Mouse (Mus musculus): ENCODE results near the gene Zc3h18. TPM values are rescaled to one million over a fixed set of nuclear protein-coding genes. Genes with fewer than 3 reads are reported as not detected.

Zc3h18 gene
- total RNA-seq (2012; rRNA removed) (84.3 and 98.5 TPM in 2 replicates), polyA plus RNA-seq (2012; ENCODE audit: insufficient read depth in 1 of 2, insufficient read length in 2 of 2, low read depth in 1 of 2, low replicate concordance in 2 of 2, missing spikeins in 1 of 2) (100 to 1,000 TPM in 1 of 2 experiments, 10 to 100 TPM in 1; 30.2 to 122 TPM)

DNA sequence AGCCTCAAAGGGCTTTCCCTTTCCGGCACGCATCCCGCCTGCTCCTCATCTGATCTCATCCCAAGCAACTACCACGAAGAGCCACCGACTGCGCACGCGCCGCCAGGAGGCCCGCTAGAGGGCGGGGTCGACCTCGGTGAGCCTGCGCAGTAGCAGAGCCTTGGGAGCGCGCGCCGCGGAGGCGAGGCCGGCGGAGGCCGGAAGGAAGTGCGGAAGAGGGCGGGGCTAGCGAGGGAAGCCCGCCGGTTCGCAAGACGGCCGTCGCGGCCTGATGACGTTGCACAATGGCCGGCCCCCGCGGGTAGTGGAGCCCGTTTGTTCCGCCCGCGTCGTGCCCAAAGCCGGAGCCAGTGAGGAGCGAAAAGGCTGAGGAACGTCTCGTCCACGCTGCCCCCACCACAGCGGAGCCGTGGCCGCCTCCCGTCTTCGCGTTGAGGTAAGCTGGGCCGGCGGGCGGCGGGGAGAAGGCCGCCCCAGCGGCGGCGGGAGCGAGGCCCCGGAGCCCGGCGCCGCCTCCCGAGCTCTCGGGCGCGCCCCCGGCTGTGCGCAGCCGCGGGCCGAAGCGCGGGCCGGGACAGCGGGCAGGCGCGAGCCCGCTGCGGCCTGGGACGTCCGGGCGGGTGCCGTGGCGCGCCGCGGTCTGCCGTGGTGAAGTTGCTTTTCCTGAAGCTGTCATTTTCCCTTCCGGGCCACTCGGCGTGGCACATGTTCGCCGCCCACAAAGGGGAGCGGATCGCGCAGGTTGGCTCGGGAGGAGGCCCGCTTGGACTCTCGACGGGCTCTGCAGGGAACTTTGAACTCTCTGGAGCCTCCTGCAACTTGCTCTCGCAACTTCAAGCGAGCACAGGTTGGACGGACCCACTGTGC is at the start of gene Zc3h18:
TSS of gene Zc3h18 (plus strand) at position 245 of the 867 bp plus-strand sequence.
- Histone ChIP-seq H3K36me3 (ENCODE audit: control insufficient read depth in 1 of 2, insufficient read depth in 2 of 2, low read length in 2 of 2) (peaks cover 12 to 22% of the 10 kb centered on the region in 2 experiments), H3K79me2 (ENCODE audit: control insufficient read depth, insufficient read depth, low read length, poor library complexity) (peaks cover 50% of the 10 kb centered on the region), H3K4me1 (ENCODE audit: control insufficient read depth in 1 of 2, insufficient read depth in 2 of 2, low read length in 2 of 2) (peaks cover under 1 to 30% of the 10 kb centered on the region in 2 experiments; a peak in 3 of 4 replicates), H3K27ac (ENCODE audit: control insufficient read depth, low read depth, low read length) (peak within 1 kb of the TSS; percentile 89), H3K9me3 (replicated peaks; ENCODE audit: insufficient read depth, low read length) (no peaks in the 10 kb centered on the region), H3K4me3 (ENCODE audit: control insufficient read depth in 1 of 2, insufficient read depth in 1 of 2, low read depth in 2 of 2, low read length in 2 of 2) (peak within 1 kb of the TSS; percentile 83 to 84), H3K27me3 (ENCODE audit: control insufficient read depth in 1 of 2, insufficient read depth in 2 of 2, low read length in 2 of 2) (no peaks in the 10 kb centered on the region), H3K9ac (ENCODE audit: control insufficient read depth, low read depth, low read length, poor library complexity, severe bottlenecking) (peak within 1 kb of the TSS; percentile 94)
- peak; percentile 99 for DNase-seq (ENCODE audit: low read depth, low spot score)
- TF ChIP-seq CHD2 (IDR thresholded peaks at IDR 0.05; ENCODE audit: low read length): no peak
- 0 out of 2 replicates have a peak, but pooled peaks have one; percentile 36 for TF ChIP-seq ETS1 (IDR thresholded peaks at IDR 0.05; ENCODE audit: low read depth, low read length)
- no peak for TF ChIP-seq USF1 (IDR thresholded peaks at IDR 0.05; ENCODE audit: low read depth, low read length)
- TF ChIP-seq MEF2A (IDR thresholded peaks at IDR 0.05; ENCODE audit: extremely low read depth, insufficient replicate concordance, low read depth, low read length, poor library complexity, severe bottlenecking): peak; percentile 28; the same call in 1 of the 2 replicates
- peak; percentile 95 for TF ChIP-seq NRF1 (IDR thresholded peaks at IDR 0.05; ENCODE audit: insufficient read depth, low read depth, low read length, poor library complexity, severe bottlenecking)
- TF ChIP-seq ELF1 (IDR thresholded peaks at IDR 0.05; ENCODE audit: low read depth, low read length): peak; percentile 90
- no peak for TF ChIP-seq ZKSCAN1 (IDR thresholded peaks at IDR 0.05; ENCODE audit: low read depth, low read length)
- TF ChIP-seq MXI1 (IDR thresholded peaks at IDR 0.05; ENCODE audit: low read depth, low read length): peak; percentile 76
- TF ChIP-seq BHLHE40 (IDR thresholded peaks at IDR 0.05; ENCODE audit: borderline replicate concordance, low read depth, low read length): no peak
- TF ChIP-seq TBP (IDR thresholded peaks at IDR 0.05; ENCODE audit: low read depth, low read length): peak; percentile 66
- 0 out of 2 replicates have a peak, but pooled peaks have one; percentile 13 for TF ChIP-seq CHD1 (IDR thresholded peaks at IDR 0.05; ENCODE audit: low read depth, low read length)
- TF ChIP-seq SIN3A (IDR thresholded peaks at IDR 0.05; ENCODE audit: low read length): peak; percentile 82
- no peak for TF ChIP-seq POLR2AphosphoS5 (IDR thresholded peaks at IDR 0.05; ENCODE audit: borderline replicate concordance, low read depth, low read length)
- peak; percentile 50; the same call in 1 of the 2 replicates for TF ChIP-seq TCF12 (IDR thresholded peaks at IDR 0.05; ENCODE audit: low read depth, low read length)
- TF ChIP-seq MYC (IDR thresholded peaks at IDR 0.05; ENCODE audit: low read depth, low read length): no peak
- no peak for TF ChIP-seq UBTF (IDR thresholded peaks at IDR 0.05; ENCODE audit: borderline replicate concordance, insufficient read depth, low read depth, low read length)
- TF ChIP-seq ZMIZ1 (IDR thresholded peaks at IDR 0.05; ENCODE audit: low read depth, low read length): peak; percentile 92
- TF ChIP-seq JUND (IDR thresholded peaks at IDR 0.05; ENCODE audit: low read depth, low read length): no peak
- TF ChIP-seq E2F4 (IDR thresholded peaks at IDR 0.05; ENCODE audit: borderline replicate concordance, low read depth, low read length): no peak
- no peak for TF ChIP-seq USF2 (IDR thresholded peaks at IDR 0.05; ENCODE audit: borderline replicate concordance in 1 of 2, insufficient read depth in 1 of 2, low read depth in 1 of 2, low read length in 2 of 2)
- TF ChIP-seq TAL1 (IDR thresholded peaks at IDR 0.05; ENCODE audit: low read length): no peak
- TF ChIP-seq NELFE (IDR thresholded peaks at IDR 0.05; ENCODE audit: low read depth, low read length): peak; percentile 92
- TF ChIP-seq ZNF384 (IDR thresholded peaks at IDR 0.05; ENCODE audit: low read depth, low read length): no peak
- TF ChIP-seq RCOR1 (IDR thresholded peaks at IDR 0.05; ENCODE audit: low read depth, low read length): no peak
- no peak for TF ChIP-seq ZC3H11A (IDR thresholded peaks at IDR 0.05; ENCODE audit: low read depth, low read length)
- TF ChIP-seq EP300 (IDR thresholded peaks at IDR 0.05; ENCODE audit: low read depth in 1 of 2, low read length in 2 of 2): peak in 1 of 2 experiments; percentile 9; a peak in 1 of 4 replicates
- TF ChIP-seq GATA1 (IDR thresholded peaks at IDR 0.05; ENCODE audit: low read depth, low read length): no peak
- TF ChIP-seq SMC3 (IDR thresholded peaks at IDR 0.05; ENCODE audit: low read depth, low read length): no peak
- TF ChIP-seq MAFK (IDR thresholded peaks at IDR 0.05; ENCODE audit: borderline replicate concordance, low read depth, low read length): no peak
- no peak for TF ChIP-seq MAZ (IDR thresholded peaks at IDR 0.05; ENCODE audit: low read depth, low read length)
- TF ChIP-seq RAD21 (IDR thresholded peaks at IDR 0.05; ENCODE audit: low read depth, low read length): no peak
- TF ChIP-seq MYB (IDR thresholded peaks at IDR 0.05; ENCODE audit: low read depth, low read length): no peak
- peak; percentile 92 for TF ChIP-seq HCFC1 (IDR thresholded peaks at IDR 0.05; ENCODE audit: low read depth, low read length)
- TF ChIP-seq POLR2AphosphoS2 (IDR thresholded peaks at IDR 0.05; ENCODE audit: low read length): peak; percentile 92

Measured in MEL (cell line).